Mouse (Mus musculus) T-helper 2 cell (primary cell): ENCODE measurements at regions not wholly inside any gene's neighbourhood (a gene's known extent, or its start where the extent isn't known, plus 50 kb on each side); places are given as distances from the start of the nearest gene placed in this dataset.

Experiments
- in situ Hi-C: fragments of 300-600 bp; cut with MboI, MseI; formaldehyde crosslinking; loops from one replicate; pipeline ENCODE4 v1.15.1; 2025; ENCODE audit warnings: high pct_unique_total_duplicates

- in situ Hi-C loops = no loop called here
Observed at GRCm38 (mm10) chr1:6059090-6059489, 1251.4 kb downstream of the Gm37988 start.

GRCm38 (mm10) chr1:6076543-6076942 is 1268.9 kb downstream of the Gm37988 start:
- in situ Hi-C loops = no loop called here

GRCm38 (mm10) chr1:6081876-6082275 is 1274.2 kb downstream of the Gm37988 start:
- in situ Hi-C loops = loop anchor here (10.0 kb wide), 1 partner anchor 1387 kb away; no protein-coding TSS in a partner anchor

GRCm38 (mm10) chr1:6094162-6094934 is 1286.7 kb downstream of the Gm37988 start:
- in situ Hi-C loops = no loop called here

GRCm38 (mm10) chr1:6117557-6117956 is 1309.9 kb downstream of the Gm37988 start:
- in situ Hi-C loops = no loop called here

GRCm38 (mm10) chr1:6135066-6135465 is 1327.4 kb downstream of the Gm37988 start:
- in situ Hi-C loops = no loop called here

GRCm38 (mm10) chr1:6140245-6140644 is 1332.6 kb downstream of the Gm37988 start:
- in situ Hi-C loops = no loop called here

- in situ Hi-C loops = no loop called here
Observed at GRCm38 (mm10) chr1:6142816-6143215, 1335.1 kb downstream of the Gm37988 start.

- in situ Hi-C loops = no loop called here
Observed at GRCm38 (mm10) chr1:6143891-6144290, 1336.2 kb downstream of the Gm37988 start.

GRCm38 (mm10) chr1:6152436-6152835 is 1344.7 kb downstream of the Gm37988 start:
- in situ Hi-C loops = no loop called here
